Mouse (Mus musculus) mammary gland, adult 2 months (tissue): ENCODE results near the gene Olfr418. TPM values are rescaled to one million over a fixed set of nuclear protein-coding genes. Genes with fewer than 3 reads are reported as not detected.

ENCODE experiments used
- polyA plus RNA-seq: library from polyadenylated mRNA; depleted of rRNA; stranded (reverse); fragments of >200 nt; gene quantifications from 2 replicates; pipeline ENCODE4 v1.2.3, GENCODE M21; 2012; ENCODE audit warnings: low replicate concordance; rRNA removed

Olfr418 gene
- not detected in 2 replicates for polyA plus RNA-seq

GRCm38 (mm10) chr1:173265701-173266100 is at the start of gene Olfr418:
Olfr418 (plus strand) TSS chr1:173266001.

GRCm38 (mm10) chr1:173227081-173227480 is 38.7 kb upstream of the Olfr418 start, which contains the start of gene Fcer1a:
Fcer1a (minus strand) TSS chr1:173227214.

GRCm38 (mm10) chr1:173277677-173278076 is 11.9 kb downstream of the Olfr418 start, which contains the start of gene Mptx2:
Mptx2 (minus strand) TSS chr1:173277777.

Other genes starting within 250 kb of the Olfr418 start
- not detected in 2 replicates for gene Olfr1408, start 128.6 kb upstream of the Olfr418 start, polyA plus RNA-seq
- gene Olfr1406, start 75.4 kb upstream of the Olfr418 start, polyA plus RNA-seq = not detected in 2 replicates
- gene Olfr218, start 68.2 kb upstream of the Olfr418 start, polyA plus RNA-seq = not detected in 2 replicates
- gene Olfr1404, start 53.6 kb upstream of the Olfr418 start, polyA plus RNA-seq = not detected in 2 replicates
- 0.13 and 0.52 TPM in 2 replicates for gene Fcer1a, start 38.8 kb upstream of the Olfr418 start, polyA plus RNA-seq
- gene Mptx2, start 11.8 kb downstream of the Olfr418 start, polyA plus RNA-seq = not detected in 2 replicates
- 47.1 and 65.2 TPM in 2 replicates for gene Ackr1, start 67.7 kb downstream of the Olfr418 start, polyA plus RNA-seq
- 3.5 and 6.0 TPM in 2 replicates for gene Aim2, start 84.9 kb downstream of the Olfr418 start, polyA plus RNA-seq
- 30.5 and 66.3 TPM in 2 replicates for gene Cadm3, start 101.7 kb downstream of the Olfr418 start, polyA plus RNA-seq
- 17.6 and 18.4 TPM in 2 replicates for gene Ifi206, start 225.0 kb downstream of the Olfr418 start, polyA plus RNA-seq